Mouse (Mus musculus) hindbrain, embryonic 16.5 days (tissue): ENCODE results near the gene Gm10563. TPM values are rescaled to one million over a fixed set of nuclear protein-coding genes. Genes with fewer than 3 reads are reported as not detected.

Source experiments
- polyA plus RNA-seq: library from polyadenylated mRNA; unstranded; fragments of >200 nt; fragmentation: Nextera tagmentation; extraction: Ambion mirVana; gene quantifications from 2 replicates; pipeline ENCODE4 v1.2.1, GENCODE M21; 2015

The Gm10563 gene
- polyA plus RNA-seq, 1 experiment from 2014 or later = not detected

Other genes with a start within 250 kb of the Gm10563 start
- 0.46 and 0.50 TPM in 2 replicates for gene Gabrd, start 247.3 kb downstream of the Gm10563 start, polyA plus RNA-seq
- 4.5 and 5.0 TPM in 2 replicates for gene Cfap74, start 236.2 kb downstream of the Gm10563 start, polyA plus RNA-seq
- gene Tmem52, start 176.3 kb downstream of the Gm10563 start, polyA plus RNA-seq = 0.34 TPM in 1 of 2 replicates, not detected in the other
- 1,017 and 1,097 TPM in 2 replicates for gene Gnb1, start 154.0 kb downstream of the Gm10563 start, polyA plus RNA-seq
- gene Nadk, start 83.0 kb downstream of the Gm10563 start, polyA plus RNA-seq = 80.0 and 88.9 TPM in 2 replicates
- gene Slc35e2, start 44.0 kb downstream of the Gm10563 start, polyA plus RNA-seq = 12.3 and 16.4 TPM in 2 replicates
- 50.0 and 54.9 TPM in 2 replicates for gene Cdk11b, start 20.6 kb downstream of the Gm10563 start, polyA plus RNA-seq
- gene Mmp23, start 8.0 kb upstream of the Gm10563 start, polyA plus RNA-seq = 2.9 and 5.3 TPM in 2 replicates
- gene Mib2, start 23.8 kb upstream of the Gm10563 start, polyA plus RNA-seq = 54.4 and 55.7 TPM in 2 replicates
- gene Fndc10, start 48.9 kb upstream of the Gm10563 start, polyA plus RNA-seq = 14.2 and 15.5 TPM in 2 replicates
- 166 and 178 TPM in 2 replicates for gene Ssu72, start 59.4 kb upstream of the Gm10563 start, polyA plus RNA-seq
- 17.4 and 22.2 TPM in 2 replicates for gene Tmem240, start 89.4 kb upstream of the Gm10563 start, polyA plus RNA-seq
- gene Atad3a, start 115.7 kb upstream of the Gm10563 start, polyA plus RNA-seq = 93.9 and 100 TPM in 2 replicates
- gene Vwa1, start 129.3 kb upstream of the Gm10563 start, polyA plus RNA-seq = 38.0 and 39.0 TPM in 2 replicates
- 0.89 and 1.3 TPM in 2 replicates for gene Tmem88b, start 140.5 kb upstream of the Gm10563 start, polyA plus RNA-seq
- not detected in 2 replicates for gene Ankrd65, start 145.0 kb upstream of the Gm10563 start, polyA plus RNA-seq
- gene Mrpl20, start 157.5 kb upstream of the Gm10563 start, polyA plus RNA-seq = 251 and 267 TPM in 2 replicates
- 118 and 132 TPM in 2 replicates for gene Ccnl2, start 167.1 kb upstream of the Gm10563 start, polyA plus RNA-seq
- gene Aurkaip1, start 185.9 kb upstream of the Gm10563 start, polyA plus RNA-seq = 133 and 143 TPM in 2 replicates
- 35.7 and 36.5 TPM in 2 replicates for gene Mxra8, start 194.3 kb upstream of the Gm10563 start, polyA plus RNA-seq
- 10.2 and 10.7 TPM in 2 replicates for gene Dvl1, start 202.0 kb upstream of the Gm10563 start, polyA plus RNA-seq
- gene Tas1r3, start 218.0 kb upstream of the Gm10563 start, polyA plus RNA-seq = 0.29 and 0.40 TPM in 2 replicates
- gene Cptp, start 224.0 kb upstream of the Gm10563 start, polyA plus RNA-seq = 30.2 and 31.7 TPM in 2 replicates
- 67.2 and 74.7 TPM in 2 replicates for gene Ints11, start 224.1 kb upstream of the Gm10563 start, polyA plus RNA-seq
- 66.6 and 66.7 TPM in 2 replicates for gene Pusl1, start 246.4 kb upstream of the Gm10563 start, polyA plus RNA-seq
- 62.3 and 74.5 TPM in 2 replicates for gene Acap3, start 246.4 kb upstream of the Gm10563 start, polyA plus RNA-seq